Mouse (Mus musculus): Measurements from ENCODE around the gene Gon4l. TPM values are rescaled to one million over a fixed set of nuclear protein-coding genes. Genes with fewer than 3 reads are reported as not detected.
"Not testable (repeated sequence)": the region's sequence is repeated elsewhere in the genome, so short reads cannot be mapped to it uniquely, and the experiment has no call there.

Gon4l gene
- 14.1 and 14.9 TPM in 2 replicates for polyA plus RNA-seq (2015; fragmentation: Nextera tagmentation; extraction: Ambion mirVana)

GRCm38 (mm10) chr3:88834951-88835491, at the start of gene Gon4l:
Gon4l (plus strand) TSS chr3:88835231.
- peak; percentile 53 for ATAC-seq
- peak within 1 kb of the TSS; percentile 88 for H3K27ac ChIP-seq
- peak within 1 kb of the TSS; percentile 51 for H3K4me2 ChIP-seq (replicated peaks)
- peak within 1 kb of the TSS; percentile 46 for H3K9ac ChIP-seq (replicated peaks)
- H3K4me3 ChIP-seq (replicated peaks): peak within 1 kb of the TSS; percentile 44
- WGBS: 2% methylated on average over 30 of the region's 39 CpGs
- not testable (repeated sequence) for H3K27me3 ChIP-seq; H3K4me1 ChIP-seq (replicated peaks); H3K9me3 ChIP-seq
- peaks cover 13% of the 10 kb centered on the region for H3K36me3 ChIP-seq

GRCm38 (mm10) chr3:88786323-88786722, 48.7 kb upstream of the Gon4l start:
- H3K27me3 ChIP-seq; H3K27ac ChIP-seq; H3K9ac ChIP-seq (replicated peaks); H3K36me3 ChIP-seq; H3K4me1 ChIP-seq (replicated peaks); H3K4me3 ChIP-seq (replicated peaks); ATAC-seq; H3K9me3 ChIP-seq; H3K4me2 ChIP-seq (replicated peaks): not testable (repeated sequence)
- WGBS: 89% methylated on average over 1 of the region's 4 CpGs

DNA sequence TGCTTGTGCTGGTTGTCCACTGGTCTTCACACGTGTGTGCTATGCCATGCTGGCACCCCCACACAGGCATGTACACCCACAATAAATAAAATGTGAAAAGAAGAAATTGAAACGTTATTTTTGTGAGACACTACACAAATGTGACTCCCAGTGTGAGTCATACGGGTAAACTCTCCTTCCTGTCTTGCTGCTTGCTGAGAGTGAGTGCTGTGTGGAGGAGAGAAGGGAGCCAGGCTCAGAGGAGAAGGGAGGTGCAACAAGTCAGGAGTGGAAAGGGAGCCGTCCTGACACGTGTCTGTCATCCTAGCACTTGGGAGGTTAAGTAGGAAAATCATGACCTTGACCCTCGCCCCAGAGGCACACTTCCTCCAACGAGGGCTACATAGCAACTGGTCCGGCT, 48.2 kb upstream of the Gon4l start:
- not testable (repeated sequence) for H3K36me3 ChIP-seq; H3K4me1 ChIP-seq (replicated peaks); H3K4me2 ChIP-seq (replicated peaks); H3K9me3 ChIP-seq; H3K4me3 ChIP-seq (replicated peaks); ATAC-seq; H3K9ac ChIP-seq (replicated peaks); H3K27me3 ChIP-seq; H3K27ac ChIP-seq
- no CpG with 5 or more reads among the region's 8 CpGs for WGBS

- H3K36me3 ChIP-seq; H3K9ac ChIP-seq (replicated peaks): not testable (repeated sequence)
- 93% methylated on average over 2 of the region's 4 CpGs for WGBS
Measured at GRCm38 (mm10) chr3:88788033-88788432, 47.0 kb upstream of the Gon4l start.

DNA sequence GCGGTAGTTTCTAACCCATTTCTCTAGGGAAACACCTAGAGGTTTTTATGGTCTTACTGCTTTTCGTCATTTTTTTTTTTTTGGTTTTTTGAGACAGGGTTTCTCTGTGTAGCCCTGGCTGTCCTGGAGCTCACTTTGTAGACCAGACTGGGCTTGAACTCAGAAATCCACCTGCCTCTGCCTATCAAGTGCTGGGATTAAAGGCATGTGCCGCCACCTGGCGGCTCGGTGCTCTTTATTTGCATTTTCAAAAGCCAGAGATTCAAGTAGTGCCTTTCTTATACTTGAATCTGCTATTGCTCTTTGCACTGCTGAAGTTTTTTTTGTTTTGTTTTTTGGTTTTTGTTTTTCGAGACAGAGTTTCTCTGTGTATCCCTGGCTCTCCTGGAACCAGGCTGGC, 37.5 kb upstream of the Gon4l start:
- H3K4me2 ChIP-seq (replicated peaks); H3K4me3 ChIP-seq (replicated peaks); H3K27me3 ChIP-seq; H3K9ac ChIP-seq (replicated peaks); ATAC-seq; H3K27ac ChIP-seq; H3K9me3 ChIP-seq; H3K36me3 ChIP-seq; H3K4me1 ChIP-seq (replicated peaks): not testable (repeated sequence)
- 94% methylated on average over 6 of the region's 6 CpGs for WGBS

More at GRCm38 (mm10) chr3:88788033-88788432, 47.0 kb upstream of the Gon4l start:
- not testable (repeated sequence) for H3K27me3 ChIP-seq; H3K27ac ChIP-seq; ATAC-seq; H3K4me3 ChIP-seq (replicated peaks); H3K9me3 ChIP-seq; H3K4me2 ChIP-seq (replicated peaks); H3K4me1 ChIP-seq (replicated peaks)

DNA sequence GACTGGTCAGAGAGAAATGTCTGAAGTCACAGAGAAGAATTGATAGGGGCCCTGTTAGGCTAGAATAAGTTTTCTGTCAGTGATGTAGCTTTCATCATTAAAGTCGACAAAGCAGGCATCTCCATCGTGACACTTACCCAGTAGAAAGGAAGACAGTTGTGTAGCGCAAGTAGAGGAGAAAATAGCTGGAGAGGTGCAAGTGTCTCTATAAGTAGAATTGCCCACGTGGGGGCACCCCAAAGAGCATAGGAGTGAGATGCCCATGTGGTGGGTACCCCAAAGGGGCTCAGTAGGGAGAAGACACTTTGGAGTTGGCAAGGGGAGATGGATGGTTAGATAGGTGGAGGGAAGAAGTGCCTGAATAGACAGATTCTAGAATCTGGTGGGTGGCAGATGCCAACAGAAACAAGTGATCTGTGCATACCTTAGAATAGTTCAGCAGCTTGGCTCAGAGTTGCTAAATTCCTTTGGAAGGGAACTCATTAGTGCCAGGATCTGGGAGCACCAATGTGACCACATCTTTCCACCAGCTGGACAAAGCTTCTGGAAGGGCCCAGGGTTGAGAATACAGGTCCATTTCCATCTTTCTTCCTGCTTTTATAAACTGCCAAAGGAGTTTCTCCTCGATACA, 31.0 kb upstream of the Gon4l start:
- 96% methylated on average over 5 of the region's 5 CpGs for WGBS
- no peak overlapping the region for H3K4me2 ChIP-seq (replicated peaks)
- H3K9ac ChIP-seq (replicated peaks): no peak overlapping the region
- no peaks in the 10 kb centered on the region for H3K4me1 ChIP-seq (replicated peaks)
- no peak overlapping the region for H3K4me3 ChIP-seq (replicated peaks)
- H3K27ac ChIP-seq: no peak overlapping the region
- no peaks in the 10 kb centered on the region for H3K27me3 ChIP-seq
- H3K36me3 ChIP-seq: peaks cover 28% of the 10 kb centered on the region
- no peak for ATAC-seq
- no peaks in the 10 kb centered on the region for H3K9me3 ChIP-seq

DNA sequence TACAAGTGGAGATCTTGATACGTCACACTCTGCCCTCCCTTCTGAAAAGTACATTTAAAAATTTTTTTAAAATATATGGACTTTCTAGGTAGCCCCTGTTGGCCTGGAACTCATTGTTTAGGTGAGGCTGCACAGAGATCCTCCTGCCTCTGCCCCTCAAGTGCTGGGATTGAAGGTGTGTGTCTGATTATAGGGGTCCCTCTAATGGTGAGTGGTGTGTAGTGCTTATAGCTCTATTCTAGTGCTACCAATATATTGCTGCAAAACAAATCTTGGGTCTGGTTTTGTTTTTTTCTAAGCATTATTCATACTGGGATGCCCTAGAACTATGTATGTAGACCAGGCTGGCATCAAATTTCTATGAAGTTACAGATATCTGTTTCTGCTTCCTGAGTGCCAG, 9.3 kb upstream of the Gon4l start:
- H3K4me3 ChIP-seq (replicated peaks): no peak overlapping the region
- peaks cover 34% of the 10 kb centered on the region for H3K36me3 ChIP-seq
- no peaks in the 10 kb centered on the region for H3K27me3 ChIP-seq
- H3K9ac ChIP-seq (replicated peaks): no peak overlapping the region
- no peak for ATAC-seq
- 0 out of 2 replicates have a peak, but pooled peaks cover 5% of the 10 kb centered on the region for H3K4me1 ChIP-seq (replicated peaks)
- H3K4me2 ChIP-seq (replicated peaks): no peak overlapping the region
- H3K9me3 ChIP-seq: no peaks in the 10 kb centered on the region
- 86% methylated on average over 1 of the region's 1 CpGs for WGBS
- H3K27ac ChIP-seq: no peak overlapping the region

GRCm38 (mm10) chr3:88827231-88827630, 7.8 kb upstream of the Gon4l start:
- no peaks in the 10 kb centered on the region for H3K27me3 ChIP-seq
- no peaks in the 10 kb centered on the region for H3K9me3 ChIP-seq
- H3K4me2 ChIP-seq (replicated peaks): no peak overlapping the region
- H3K4me3 ChIP-seq (replicated peaks): no peak overlapping the region
- H3K27ac ChIP-seq: no peak overlapping the region
- H3K9ac ChIP-seq (replicated peaks): no peak overlapping the region
- H3K4me1 ChIP-seq (replicated peaks): 0 out of 2 replicates have a peak, but pooled peaks cover 5% of the 10 kb centered on the region
- 98% methylated on average over 9 of the region's 9 CpGs for WGBS
- H3K36me3 ChIP-seq: peaks cover 30% of the 10 kb centered on the region
- ATAC-seq: no peak

DNA sequence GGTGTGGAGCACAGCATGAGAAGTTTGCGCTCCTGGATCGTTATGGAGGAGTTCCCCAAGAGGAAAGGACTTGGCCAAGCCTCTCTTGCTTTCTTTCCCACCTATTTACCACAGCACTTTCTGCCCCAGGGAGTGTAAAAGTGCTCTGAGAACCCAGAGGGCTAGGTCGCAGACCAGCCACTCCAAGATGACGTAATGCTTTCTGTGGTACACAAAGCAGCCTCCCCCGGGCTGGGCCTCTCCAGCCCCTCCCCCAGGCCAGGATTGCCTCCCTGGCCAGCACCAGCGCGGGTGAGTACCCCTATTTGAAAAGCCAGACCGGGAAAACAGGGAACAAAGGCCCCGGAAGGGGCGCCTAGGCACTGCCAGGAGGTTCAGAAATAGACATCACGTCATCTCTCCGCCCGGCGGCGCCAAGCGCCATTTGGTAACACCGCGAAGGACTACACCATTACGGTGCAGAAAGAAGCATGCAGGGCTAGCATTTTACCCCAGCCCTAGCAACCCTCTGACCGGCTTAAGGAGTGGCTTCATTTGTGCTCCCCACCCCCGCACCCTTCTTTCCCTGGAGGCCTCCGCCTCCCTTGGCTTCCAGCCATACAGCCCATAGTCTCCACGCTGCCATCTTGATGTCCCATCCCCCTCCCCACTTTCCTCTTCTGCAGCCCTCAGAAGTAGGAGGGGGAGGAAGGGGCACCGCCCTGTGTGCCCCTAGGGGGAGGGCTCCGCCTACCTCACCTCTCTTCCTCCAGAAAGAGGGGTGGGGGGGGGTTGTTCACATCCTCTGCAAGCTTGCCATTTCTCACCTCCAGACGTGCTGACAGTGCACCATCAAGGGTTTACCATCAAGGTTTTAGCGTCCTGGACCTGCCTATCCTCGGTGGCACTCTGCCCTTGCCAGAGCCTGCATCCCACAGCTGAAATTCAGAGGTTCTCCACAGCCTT, 3.6 kb upstream of the Gon4l start:
- under 1% methylated on average over 21 of the region's 28 CpGs for WGBS
- H3K36me3 ChIP-seq; H3K27me3 ChIP-seq; H3K9me3 ChIP-seq; H3K4me1 ChIP-seq (replicated peaks): not testable (repeated sequence)
- Histone ChIP-seq H3K4me3 (replicated peaks) (peak overlapping the region; percentile 53), H3K27ac (peak overlapping the region; percentile 95), H3K4me2 (replicated peaks) (peak overlapping the region; percentile 58), H3K9ac (replicated peaks) (peak overlapping the region; percentile 73)
- ATAC-seq: peak; percentile 81

GRCm38 (mm10) chr3:88832388-88832787, 2.6 kb upstream of the Gon4l start:
- H3K36me3 ChIP-seq; H3K9ac ChIP-seq (replicated peaks); H3K27me3 ChIP-seq; H3K4me1 ChIP-seq (replicated peaks); H3K9me3 ChIP-seq: not testable (repeated sequence)
- peak overlapping the region; percentile 53 for H3K4me3 ChIP-seq (replicated peaks)
- ATAC-seq: peak; percentile 82
- peak overlapping the region; percentile 58 for H3K4me2 ChIP-seq (replicated peaks)
- H3K27ac ChIP-seq: peak overlapping the region; percentile 64; the same call in 1 of the 2 replicates
- 0% methylated on average over 14 of the region's 14 CpGs for WGBS

DNA sequence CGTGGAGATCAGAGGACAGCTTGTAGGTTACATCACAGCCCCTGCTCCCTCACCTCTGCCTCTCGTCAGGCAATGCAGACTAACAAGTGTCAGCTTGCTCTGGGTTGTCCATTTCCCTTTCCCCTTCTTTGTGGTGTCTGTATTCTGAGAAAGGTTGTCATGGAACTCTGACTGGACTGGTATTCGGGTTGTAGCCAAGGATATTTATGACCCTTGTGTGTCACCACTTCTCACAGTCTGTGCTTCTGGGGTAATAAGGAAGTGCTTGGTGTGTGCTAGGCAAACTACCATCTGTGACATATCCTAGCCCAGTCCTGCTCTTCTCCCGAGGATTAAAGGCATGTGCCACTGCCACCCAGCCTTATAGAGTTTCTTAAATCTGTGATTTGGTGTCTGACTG, 14.1 kb downstream of the Gon4l start:
- Histone ChIP-seq H3K27ac (no peak overlapping the region), H3K4me2 (replicated peaks) (no peak overlapping the region), H3K27me3 (no peaks in the 10 kb centered on the region), H3K9ac (replicated peaks) (no peak overlapping the region), H3K4me3 (replicated peaks) (no peak overlapping the region), H3K4me1 (replicated peaks) (no peaks in the 10 kb centered on the region), H3K36me3 (peaks cover 40% of the 10 kb centered on the region), H3K9me3 (no peaks in the 10 kb centered on the region)
- WGBS: 95% methylated on average over 4 of the region's 4 CpGs
- ATAC-seq: no peak

GRCm38 (mm10) chr3:88855837-88856236, 20.8 kb downstream of the Gon4l start:
- Histone ChIP-seq H3K27ac (no peak overlapping the region), H3K4me2 (replicated peaks) (no peak overlapping the region), H3K4me3 (replicated peaks) (no peak overlapping the region), H3K4me1 (replicated peaks) (no peaks in the 10 kb centered on the region), H3K9ac (replicated peaks) (no peak overlapping the region), H3K27me3 (no peaks in the 10 kb centered on the region), H3K9me3 (no peaks in the 10 kb centered on the region), H3K36me3 (peaks cover 67% of the 10 kb centered on the region)
- WGBS: 97% methylated on average over 6 of the region's 6 CpGs
- no peak for ATAC-seq

All from midbrain, embryonic 13.5 days (tissue).